ENCODE assay signal across 10 mouse cellular contexts in the genomic region with DNA sequence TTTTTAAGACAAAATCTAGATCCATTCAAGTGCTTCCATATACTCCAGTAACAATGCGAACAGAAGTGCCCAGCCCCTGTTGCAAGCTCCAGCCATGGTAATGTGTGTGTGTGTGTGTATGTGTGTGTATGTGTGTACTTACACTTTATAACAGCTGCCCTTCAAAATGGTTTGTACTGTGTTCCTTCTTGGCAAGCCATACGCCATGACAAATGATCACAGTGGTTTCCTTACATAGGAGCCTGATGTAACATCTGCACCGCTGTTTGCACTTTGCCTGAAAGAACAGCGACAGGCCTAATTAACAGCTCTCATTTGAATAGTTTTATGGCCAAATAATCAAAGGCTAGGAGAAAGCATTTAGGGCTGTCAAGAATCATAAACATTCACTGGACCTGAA. TPM values are rescaled to one million over a fixed set of nuclear protein-coding genes. Genes with fewer than 3 reads are reported as not detected.
DNase-seq lines count a peak whose midpoint lies in the region; ATAC-seq and TF ChIP-seq lines count a peak whose summit lies in the region.
"Had no signal": no experiment of that assay in that cellular context is flagged by ENCODE, and none has a peak within 500 bp of the region (broad histone marks: within the 10 kb centered on the region; RNA-seq: fewer than 3 reads in every experiment).

No protein-coding gene starts in this region.

- ATAC-seq in heart, embryonic 12.5 days (ENCODE audit: insufficient number of reproducible peaks, low FRiP score): no peak
- ATAC-seq in hindbrain, embryonic 12.5 days (ENCODE audit: low FRiP score): no peak
- no peak for ATAC-seq in liver, postnatal 0 days

- WGBS in heart, embryonic 12.5 days: 78% methylated on average over 4 of the region's 4 CpGs
- WGBS in hindbrain, embryonic 12.5 days: 65% methylated on average over 4 of the region's 4 CpGs
- WGBS in liver, postnatal 0 days (ENCODE audit: insufficient replicate concordance): 64% methylated on average over 4 of the region's 4 CpGs

- TF ChIP-seq POLR2A in MEL (IDR thresholded peaks at IDR 0.05; ENCODE audit: control insufficient read depth in 1 of 2, insufficient read depth in 1 of 2, low read depth in 1 of 2, low read length in 2 of 2, poor library complexity in 1 of 2): no peak

- H3K4me1 ChIP-seq in heart, embryonic 12.5 days (replicated peaks): 0 out of 2 replicates have a peak, but pooled peaks cover 5% of the 10 kb centered on the region
- H3K4me1 ChIP-seq in MEL (ENCODE audit: control insufficient read depth in 1 of 2, insufficient read depth in 2 of 2, low read length in 2 of 2): no peaks in the 10 kb centered on the region
- H3K4me1 ChIP-seq in hindbrain, embryonic 12.5 days: peaks cover 6% of the 10 kb centered on the region; the same call in 1 of the 2 replicates
- peaks cover 7% of the 10 kb centered on the region; the same call in 1 of the 2 replicates for H3K4me1 ChIP-seq in liver, postnatal 0 days (ENCODE audit: insufficient read depth)

- TF ChIP-seq RAD21 in MEL (IDR thresholded peaks at IDR 0.05; ENCODE audit: low read depth, low read length): no peak

- peaks cover 6% of the 10 kb centered on the region for H3K27me3 ChIP-seq in heart, embryonic 12.5 days (replicated peaks)
- no peaks in the 10 kb centered on the region for H3K27me3 ChIP-seq in MEL (ENCODE audit: control insufficient read depth in 1 of 2, insufficient read depth in 2 of 2, low read length in 2 of 2)
- 0 out of 2 replicates have a peak, but pooled peaks cover 3% of the 10 kb centered on the region for H3K27me3 ChIP-seq in hindbrain, embryonic 12.5 days
- no peaks in the 10 kb centered on the region for H3K27me3 ChIP-seq in liver, postnatal 0 days (ENCODE audit: insufficient read depth, low read length)

- DNase-seq in heart, postnatal 4 days: no peak
- peak; percentile 18 for DNase-seq in MEL (ENCODE audit: low read depth, low spot score)
- DNase-seq in liver, postnatal 0 days: no peak
- DNase-seq in ovary, adult 18-20 months (ENCODE audit: low spot score): no peak
- DNase-seq in spleen, adult 18-20 months: no peak
- DNase-seq in adrenal gland, postnatal 4 days (ENCODE audit: low spot score in 2 of 2): no peak

- no peak for TF ChIP-seq EP300 in MEL (IDR thresholded peaks at IDR 0.05; ENCODE audit: low read depth in 1 of 2, low read length in 2 of 2)
- TF ChIP-seq EP300 in liver, postnatal 0 days (IDR thresholded peaks at IDR 0.05; ENCODE audit: low read depth): no peak

- H3K4me3 ChIP-seq in heart, embryonic 12.5 days: peak overlapping the region; percentile 73
- H3K4me3 ChIP-seq in MEL (ENCODE audit: control insufficient read depth in 1 of 2, insufficient read depth in 1 of 2, low read depth in 2 of 2, low read length in 2 of 2): peak overlapping the region in 1 of 2 experiments; percentile 15; a peak in 1 of 4 replicates
- H3K4me3 ChIP-seq in hindbrain, embryonic 12.5 days: peak overlapping the region; percentile 64
- no peak overlapping the region for H3K4me3 ChIP-seq in liver, postnatal 0 days (ENCODE audit: low read depth, low read length)

- TF ChIP-seq CTCF in MEL (IDR thresholded peaks at IDR 0.05 in 2 of 3, conservative IDR thresholded peaks at IDR 0.05 in 1 of 3; ENCODE audit: control insufficient read depth in 1 of 3, insufficient read depth in 1 of 3, low read depth in 2 of 3, low read length in 3 of 3, poor library complexity in 1 of 3, severe bottlenecking in 1 of 3): no peak
- TF ChIP-seq CTCF in liver, postnatal 0 days (IDR thresholded peaks at IDR 0.05; ENCODE audit: low read depth): no peak

- H3K36me3 ChIP-seq in heart, embryonic 12.5 days: no peaks in the 10 kb centered on the region
- no peaks in the 10 kb centered on the region for H3K36me3 ChIP-seq in MEL (ENCODE audit: control insufficient read depth in 1 of 2, insufficient read depth in 2 of 2, low read length in 2 of 2)
- no peaks in the 10 kb centered on the region for H3K36me3 ChIP-seq in hindbrain, embryonic 12.5 days
- no peaks in the 10 kb centered on the region for H3K36me3 ChIP-seq in liver, postnatal 0 days (replicated peaks; ENCODE audit: insufficient read depth, low read length)

- H3K27ac ChIP-seq in heart, embryonic 12.5 days (ENCODE audit: poor library complexity, severe bottlenecking): no peak overlapping the region
- no peak overlapping the region for H3K27ac ChIP-seq in MEL (ENCODE audit: control insufficient read depth, low read depth, low read length)
- no peak overlapping the region for H3K27ac ChIP-seq in hindbrain, embryonic 12.5 days
- H3K27ac ChIP-seq in liver, postnatal 0 days (ENCODE audit: low read depth): no peak overlapping the region
- H3K27ac ChIP-seq: heart, adult 2 months had no signal

- peak overlapping the region; percentile 98 for H3K4me2 ChIP-seq in heart, embryonic 12.5 days
- H3K4me2 ChIP-seq in hindbrain, embryonic 12.5 days (replicated peaks): peak overlapping the region; percentile 96
- H3K4me2 ChIP-seq in liver, postnatal 0 days (ENCODE audit: low read depth, low read length): peak overlapping the region; percentile 97

- 0 out of 2 replicates have a peak, but pooled peaks cover 3% of the 10 kb centered on the region for H3K9me3 ChIP-seq in heart, embryonic 12.5 days (replicated peaks)
- no peaks in the 10 kb centered on the region for H3K9me3 ChIP-seq in MEL (replicated peaks; ENCODE audit: insufficient read depth, low read length)
- H3K9me3 ChIP-seq in hindbrain, embryonic 12.5 days (replicated peaks): no peaks in the 10 kb centered on the region
- no peaks in the 10 kb centered on the region for H3K9me3 ChIP-seq in liver, postnatal 0 days (ENCODE audit: low read length)

- H3K9ac ChIP-seq in heart, embryonic 12.5 days: no peak overlapping the region
- H3K9ac ChIP-seq in MEL (ENCODE audit: control insufficient read depth, low read depth, low read length, poor library complexity, severe bottlenecking): no peak overlapping the region
- H3K9ac ChIP-seq in hindbrain, embryonic 12.5 days: 0 out of 2 replicates have a peak overlapping the region, but pooled peaks have one; percentile 75
- H3K9ac ChIP-seq in liver, postnatal 0 days (replicated peaks): no peak overlapping the region

- no peaks in the 10 kb centered on the region for H3K79me2 ChIP-seq in MEL (ENCODE audit: control insufficient read depth, insufficient read depth, low read length, poor library complexity)

TF ChIP-seq in MEL, 35 proteins besides CTCF, POLR2A, EP300 and RAD21:
- no peak for TF ChIP-seq MAZ (IDR thresholded peaks at IDR 0.05; ENCODE audit: low read depth, low read length)
- TF ChIP-seq NELFE (IDR thresholded peaks at IDR 0.05; ENCODE audit: low read depth, low read length): no peak
- no peak for TF ChIP-seq MYB (IDR thresholded peaks at IDR 0.05; ENCODE audit: low read depth, low read length)
- TF ChIP-seq KAT2A (conservative IDR thresholded peaks at IDR 0.05; ENCODE audit: low read depth, low read length): no peak
- TF ChIP-seq POLR2AphosphoS2 (IDR thresholded peaks at IDR 0.05; ENCODE audit: low read length): no peak
- TF ChIP-seq USF2 (IDR thresholded peaks at IDR 0.05; ENCODE audit: borderline replicate concordance in 1 of 2, insufficient read depth in 1 of 2, low read depth in 1 of 2, low read length in 2 of 2): no peak
- no peak for TF ChIP-seq ETS1 (IDR thresholded peaks at IDR 0.05; ENCODE audit: low read depth, low read length)
- no peak for TF ChIP-seq UBTF (IDR thresholded peaks at IDR 0.05; ENCODE audit: borderline replicate concordance, insufficient read depth, low read depth, low read length)
- no peak for TF ChIP-seq HCFC1 (IDR thresholded peaks at IDR 0.05; ENCODE audit: low read depth, low read length)
- TF ChIP-seq POLR2AphosphoS5 (IDR thresholded peaks at IDR 0.05; ENCODE audit: borderline replicate concordance, low read depth, low read length): no peak
- no peak for TF ChIP-seq MYC (IDR thresholded peaks at IDR 0.05; ENCODE audit: low read depth, low read length)
- TF ChIP-seq TAL1 (IDR thresholded peaks at IDR 0.05; ENCODE audit: low read length): no peak
- TF ChIP-seq GABPA (IDR thresholded peaks at IDR 0.05; ENCODE audit: low read depth, low read length): no peak
- no peak for TF ChIP-seq NRF1 (IDR thresholded peaks at IDR 0.05; ENCODE audit: insufficient read depth, low read depth, low read length, poor library complexity, severe bottlenecking)

RNA-seq across cellular contexts. Expression of a gene that starts 1.0 kb away (rescaled TPM):
- 0.18 and 0.26 TPM in 2 replicates for polyA plus RNA-seq in heart, embryonic 12.5 days (2016; fragmentation: Nextera tagmentation; extraction: Ambion mirVana)
- under 1 TPM in 1 of 2 experiments, not detected in 1; 0.33 TPM for total RNA-seq in heart, postnatal 4 days (2021)
- total RNA-seq in MEL (2012; rRNA removed): 0.16 and 0.23 TPM in 2 replicates
- polyA plus RNA-seq in MEL (2012; ENCODE audit: insufficient read depth in 1 of 2, insufficient read length in 2 of 2, low read depth in 1 of 2, low replicate concordance in 2 of 2, missing spikeins in 1 of 2): under 1 TPM in 1 of 2 experiments, not detected in 1; 0.40 TPM
- 0.38 TPM in 1 of 2 replicates, not detected in the other for polyA plus RNA-seq in hindbrain, embryonic 12.5 days (2016; fragmentation: Nextera tagmentation; extraction: Ambion mirVana)
- not detected in 2 replicates for polyA plus RNA-seq in liver, postnatal 0 days (2015; fragmentation: Nextera tagmentation; extraction: Ambion mirVana)
- total RNA-seq in adrenal gland, postnatal 4 days (2021): not detected
- total RNA-seq: heart, adult 2 months had no signal
- polyA plus RNA-seq: C2C12 had no signal

RNA-seq across cellular contexts. Expression of a gene that starts 25.6 kb away (rescaled TPM):
- polyA plus RNA-seq in heart, embryonic 12.5 days (2016; fragmentation: Nextera tagmentation; extraction: Ambion mirVana): 0.20 and 0.26 TPM in 2 replicates
- 1 to 10 TPM; 1.4 to 1.6 TPM for total RNA-seq in heart, postnatal 4 days (2021)
- total RNA-seq in MEL (2012; rRNA removed): not detected in 2 replicates
- polyA plus RNA-seq in MEL (2012; ENCODE audit: insufficient read depth in 1 of 2, insufficient read length in 2 of 2, low read depth in 1 of 2, low replicate concordance in 2 of 2, missing spikeins in 1 of 2): not detected
- 0.21 and 0.26 TPM in 2 replicates for polyA plus RNA-seq in hindbrain, embryonic 12.5 days (2016; fragmentation: Nextera tagmentation; extraction: Ambion mirVana)
- polyA plus RNA-seq in liver, postnatal 0 days (2015; fragmentation: Nextera tagmentation; extraction: Ambion mirVana): 0.09 and 0.11 TPM in 2 replicates
- total RNA-seq in adrenal gland, postnatal 4 days (2021): 1 to 10 TPM; 1.1 to 1.9 TPM

RNA-seq across cellular contexts. Expression of a gene that starts 37.4 kb away (rescaled TPM):
- 11.4 and 13.4 TPM in 2 replicates for polyA plus RNA-seq in heart, embryonic 12.5 days (2016; fragmentation: Nextera tagmentation; extraction: Ambion mirVana)
- 10 to 100 TPM; 38.3 to 39.9 TPM for total RNA-seq in heart, postnatal 4 days (2021)
- total RNA-seq in MEL (2012; rRNA removed): 5.4 and 7.8 TPM in 2 replicates
- polyA plus RNA-seq in MEL (2012; ENCODE audit: insufficient read depth in 1 of 2, insufficient read length in 2 of 2, low read depth in 1 of 2, low replicate concordance in 2 of 2, missing spikeins in 1 of 2): 10 to 100 TPM in 1 of 2 experiments, not detected in 1; 13.4 TPM
- 5.4 and 7.7 TPM in 2 replicates for polyA plus RNA-seq in hindbrain, embryonic 12.5 days (2016; fragmentation: Nextera tagmentation; extraction: Ambion mirVana)
- 4.7 and 5.0 TPM in 2 replicates for polyA plus RNA-seq in liver, postnatal 0 days (2015; fragmentation: Nextera tagmentation; extraction: Ambion mirVana)
- 10 to 100 TPM; 37.5 to 43.3 TPM for total RNA-seq in adrenal gland, postnatal 4 days (2021)
